Mouse (Mus musculus) brown adipose tissue, adult 24 weeks (tissue): ENCODE measurements around the gene Ankrd37. TPM values are rescaled to one million over a fixed set of nuclear protein-coding genes. Genes with fewer than 3 reads are reported as not detected.

Experiments
- H3K27ac ChIP-seq: fragments of 200-500 bp; replicated peaks from 2 replicates; pipeline ENCODE4 v1.5.1; 2012; ENCODE audit warnings: low read depth, mild to moderate bottlenecking, low read length
- H3K4me1 ChIP-seq: fragments of 200-500 bp; 2 replicates; pipeline ENCODE4 v1.6.1; 2012; ENCODE audit warnings: low read length, mixed read lengths; ENCODE audit not compliant: control insufficient read depth, insufficient read depth, insufficient read length
- H3K4me3 ChIP-seq: fragments of 200-500 bp; 2 replicates; pipeline ENCODE4 v1.5.1; 2012; ENCODE audit warnings: low read depth, mild to moderate bottlenecking, low read length, moderate library complexity; ENCODE audit not compliant: insufficient read depth
- polyA plus RNA-seq: library from polyadenylated mRNA; stranded (reverse); fragments of >200 nt; gene quantifications from 2 replicates; pipeline ENCODE4 v1.2.4, GENCODE M21; 2012; ENCODE audit not compliant: missing spikeins, insufficient read depth, insufficient read length

The Ankrd37 gene
- polyA plus RNA-seq = 2.6 TPM in 1 of 2 replicates, not detected in the other

DNA sequence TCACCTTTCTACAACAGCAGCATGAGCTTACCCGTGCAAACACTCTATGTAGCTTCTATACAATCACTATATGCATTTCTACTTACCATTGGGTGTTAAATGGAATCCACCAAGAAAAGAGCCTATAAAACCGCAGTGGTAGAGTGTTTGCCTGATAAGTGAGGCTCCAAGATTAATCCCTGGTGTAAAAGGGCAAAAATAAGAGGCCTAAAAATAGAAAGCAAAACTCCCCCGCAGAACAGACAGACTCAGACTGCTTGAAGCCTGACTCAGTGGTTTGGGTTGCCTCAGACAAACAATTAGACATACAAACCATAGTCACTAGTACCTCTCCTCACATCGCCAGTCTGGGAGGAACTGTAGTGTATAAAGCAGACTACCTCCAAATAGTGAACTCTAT is at the start of gene Ankrd37:
Gene Ankrd37, minus strand, starts transcription at position 112 of the 400 bp plus-strand sequence.
- no peak within 1 kb of the TSS for H3K4me3 ChIP-seq
- no peaks in the 10 kb centered on the region for H3K4me1 ChIP-seq
- no peak within 1 kb of the TSS for H3K27ac ChIP-seq

DNA sequence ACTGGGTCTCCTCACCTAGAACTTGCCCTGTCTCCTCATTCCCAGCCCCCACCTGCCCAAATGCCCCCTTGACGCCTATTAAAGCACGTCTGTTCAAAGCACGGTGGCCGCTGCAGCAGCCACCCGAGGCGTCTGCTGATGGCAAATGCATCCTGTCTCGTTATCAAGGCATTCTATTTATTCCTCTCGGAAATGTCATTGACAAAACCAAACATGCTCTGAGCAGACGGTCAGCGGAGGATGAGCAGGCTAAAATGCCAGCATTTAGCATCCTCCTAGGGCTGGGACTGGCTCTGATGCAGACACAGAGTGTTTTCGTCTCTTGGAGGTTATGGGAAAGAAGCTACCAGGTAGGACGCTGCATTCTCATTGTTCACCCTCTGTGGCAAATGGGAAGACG is 34.8 kb upstream of the Ankrd37 start:
- Histone ChIP-seq H3K4me3 (no peak overlapping the region), H3K4me1 (no peaks in the 10 kb centered on the region), H3K27ac (no peak overlapping the region)

DNA sequence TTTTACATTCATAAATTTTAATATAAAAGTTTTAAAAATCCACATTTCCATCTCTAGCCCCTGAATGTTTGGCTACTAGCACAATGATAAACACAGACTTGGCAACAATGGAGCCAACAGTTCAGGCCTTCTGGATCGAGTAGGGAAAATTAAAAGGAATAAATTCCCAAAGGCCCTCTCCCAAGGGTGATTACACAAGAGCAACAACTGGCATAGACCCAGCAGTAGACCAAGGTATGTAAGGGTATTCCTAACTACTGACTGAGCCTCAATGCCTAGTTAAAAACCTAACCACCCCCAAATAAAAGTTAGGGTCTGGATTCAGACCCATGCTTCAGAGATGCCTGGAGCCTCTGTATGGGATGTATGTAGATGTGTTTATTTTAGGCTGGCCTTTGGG is 34.2 kb upstream of the Ankrd37 start:
- H3K4me1 ChIP-seq = no peaks in the 10 kb centered on the region
- H3K4me3 ChIP-seq = no peak overlapping the region
- H3K27ac ChIP-seq = no peak overlapping the region

DNA sequence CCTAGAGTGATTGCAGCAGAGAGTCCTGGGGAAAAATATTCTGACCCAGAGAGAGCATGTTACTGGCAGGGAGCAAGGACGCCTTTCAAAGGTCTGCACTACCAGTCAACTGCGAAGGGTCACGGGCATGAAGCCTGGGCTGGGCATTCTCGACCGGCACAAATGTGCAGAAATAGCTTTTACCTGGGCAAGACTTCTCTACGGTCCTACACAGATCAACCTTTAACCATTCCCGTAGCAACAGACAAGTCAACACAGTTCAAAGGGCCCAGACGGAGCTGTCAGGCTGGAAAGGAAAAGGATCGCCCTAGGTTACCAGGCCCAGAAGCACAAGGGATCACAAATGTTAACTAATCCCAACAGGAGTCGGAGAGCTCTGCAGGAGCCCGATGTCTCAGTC is 30.7 kb upstream of the Ankrd37 start:
- H3K4me1 ChIP-seq = no peaks in the 10 kb centered on the region
- H3K27ac ChIP-seq = no peak overlapping the region
- no peak overlapping the region for H3K4me3 ChIP-seq

DNA sequence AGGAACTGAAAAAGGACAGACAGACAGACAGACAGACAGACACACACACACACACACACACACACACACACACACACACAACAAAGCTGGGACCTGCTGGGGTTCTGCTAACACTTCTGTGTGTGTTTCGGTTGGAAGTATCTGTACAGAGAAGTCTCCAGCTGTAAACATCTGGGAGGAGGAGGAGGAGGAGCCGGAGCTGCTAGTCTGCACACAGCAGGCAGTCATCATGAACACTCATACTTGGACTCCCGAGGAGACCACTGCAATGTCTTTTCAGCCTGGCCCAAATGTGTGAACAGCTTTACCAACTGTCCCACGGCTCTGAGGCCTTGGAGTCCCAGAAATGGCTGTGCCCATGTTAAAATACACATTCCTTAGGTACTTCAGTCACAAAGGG is 18.9 kb upstream of the Ankrd37 start:
- Histone ChIP-seq H3K27ac (no peak overlapping the region), H3K4me3 (no peak overlapping the region), H3K4me1 (0 out of 2 replicates have a peak, but pooled peaks cover 3% of the 10 kb centered on the region)

DNA sequence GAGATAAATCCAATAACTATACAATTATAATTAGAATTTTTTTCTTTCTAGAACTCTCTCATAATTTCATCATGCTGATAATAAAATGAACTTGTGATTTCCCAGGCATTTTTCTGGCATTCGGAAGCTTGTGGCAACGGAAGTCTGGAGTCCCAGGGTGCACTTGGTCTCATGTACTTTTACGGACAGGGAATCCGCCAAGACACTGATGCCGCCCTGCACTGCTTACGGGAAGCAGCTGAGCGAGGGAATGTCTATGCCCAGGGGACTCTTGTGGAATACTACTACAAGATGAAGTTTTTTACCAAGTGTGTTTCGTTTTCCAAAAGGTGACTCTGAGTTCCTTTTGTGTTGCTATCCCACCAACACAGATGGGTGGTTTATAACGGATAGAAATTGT is 17.3 kb upstream of the Ankrd37 start:
- no peak overlapping the region; the same call in 1 of the 2 replicates for H3K27ac ChIP-seq
- 0 out of 2 replicates have a peak, but pooled peaks cover 3% of the 10 kb centered on the region for H3K4me1 ChIP-seq
- no peak overlapping the region for H3K4me3 ChIP-seq

DNA sequence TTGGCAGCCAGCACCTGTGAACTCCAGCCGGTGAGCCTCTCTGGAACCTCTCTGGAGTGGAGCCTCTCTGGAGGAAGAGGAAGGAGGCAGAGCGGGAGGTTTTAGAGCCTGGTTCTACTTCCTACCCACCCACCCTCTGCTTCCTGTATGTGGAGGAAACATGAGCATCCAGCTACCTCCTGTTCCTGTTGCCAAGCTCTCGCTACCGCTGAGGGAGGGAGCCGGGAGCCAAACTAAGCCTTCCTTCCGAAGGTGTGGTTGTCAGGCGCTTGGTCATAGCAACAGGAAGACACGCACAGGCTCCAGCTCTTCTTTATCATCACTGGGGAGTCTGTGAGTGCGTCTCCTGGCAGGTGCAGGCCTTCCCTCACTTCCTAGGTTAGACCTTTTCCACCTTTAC is 16.7 kb upstream of the Ankrd37 start:
- Histone ChIP-seq H3K27ac (peak overlapping the region; percentile 11; the same call in 1 of the 2 replicates), H3K4me1 (0 out of 2 replicates have a peak, but pooled peaks cover 3% of the 10 kb centered on the region), H3K4me3 (peak overlapping the region; percentile 17; the same call in 1 of the 2 replicates)

DNA sequence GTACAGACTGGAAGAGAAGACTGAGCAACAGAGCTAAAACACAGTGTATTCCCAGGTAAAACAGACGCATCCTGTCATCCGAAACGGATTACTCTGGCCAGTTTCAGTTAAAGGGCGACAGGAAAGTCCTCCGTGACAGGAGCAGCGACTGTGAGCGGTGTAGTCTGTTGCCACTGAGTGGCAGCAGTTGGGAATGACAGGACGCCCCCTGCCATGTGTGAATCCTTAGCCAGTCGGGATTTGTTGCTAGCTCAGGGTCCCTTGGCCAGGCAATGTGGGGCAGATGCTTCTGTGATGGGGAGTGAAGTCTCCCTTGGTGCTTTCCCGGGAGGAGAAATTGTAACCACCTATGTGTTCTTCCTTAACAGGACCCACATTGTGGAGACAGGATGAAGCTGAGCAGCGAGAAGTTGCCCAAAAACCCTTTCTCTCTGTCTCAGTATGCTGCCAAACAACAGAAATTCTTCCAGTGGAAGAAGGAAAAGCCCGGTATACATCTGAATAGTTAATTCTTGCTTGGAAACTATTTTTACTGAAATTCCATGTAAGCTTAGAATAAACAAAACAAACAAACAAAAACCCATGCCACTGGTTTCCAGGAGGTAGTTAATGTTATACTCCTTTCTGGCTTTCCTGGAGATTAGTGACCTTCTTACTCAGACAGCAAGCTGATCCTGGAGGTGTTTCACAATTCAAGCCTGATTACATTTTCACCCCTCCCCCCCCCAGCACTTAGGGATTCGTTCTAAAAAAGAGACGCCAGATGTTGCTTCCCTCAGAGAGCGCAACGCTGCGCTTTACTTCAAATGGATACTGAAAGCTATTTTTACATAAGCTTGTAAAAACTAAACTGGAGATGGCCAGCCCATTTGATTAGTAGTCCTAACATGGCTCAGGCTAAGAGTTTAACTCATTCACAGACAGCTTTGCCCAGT is 5.5 kb upstream of the Ankrd37 start:
- H3K4me1 ChIP-seq = peaks cover 3% of the 10 kb centered on the region; the same call in 1 of the 2 replicates
- H3K4me3 ChIP-seq = peak overlapping the region; percentile 1; the same call in 1 of the 2 replicates
- H3K27ac ChIP-seq = no peak overlapping the region

DNA sequence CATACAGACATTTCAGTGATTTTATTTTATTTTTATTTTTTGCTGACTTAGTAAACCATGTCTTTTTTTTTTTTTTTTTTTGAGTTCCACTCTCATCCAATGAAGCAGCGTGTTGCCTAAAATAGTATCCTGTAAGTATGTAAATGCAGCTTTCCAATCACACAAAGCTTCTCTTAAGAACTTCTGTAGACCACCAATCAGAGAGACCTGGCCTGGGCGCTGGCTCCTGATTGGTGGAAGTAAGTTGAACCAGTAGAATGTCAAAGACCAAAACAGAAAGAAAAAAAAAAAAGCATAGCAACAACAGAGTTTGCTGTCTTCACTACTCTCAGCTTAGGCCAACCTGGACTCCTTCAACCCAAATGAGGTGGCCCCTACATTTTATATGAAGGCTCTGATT is 4.8 kb upstream of the Ankrd37 start:
- no peak overlapping the region for H3K27ac ChIP-seq
- H3K4me1 ChIP-seq = peaks cover 3% of the 10 kb centered on the region; the same call in 1 of the 2 replicates
- no peak overlapping the region; the same call in 1 of the 2 replicates for H3K4me3 ChIP-seq

DNA sequence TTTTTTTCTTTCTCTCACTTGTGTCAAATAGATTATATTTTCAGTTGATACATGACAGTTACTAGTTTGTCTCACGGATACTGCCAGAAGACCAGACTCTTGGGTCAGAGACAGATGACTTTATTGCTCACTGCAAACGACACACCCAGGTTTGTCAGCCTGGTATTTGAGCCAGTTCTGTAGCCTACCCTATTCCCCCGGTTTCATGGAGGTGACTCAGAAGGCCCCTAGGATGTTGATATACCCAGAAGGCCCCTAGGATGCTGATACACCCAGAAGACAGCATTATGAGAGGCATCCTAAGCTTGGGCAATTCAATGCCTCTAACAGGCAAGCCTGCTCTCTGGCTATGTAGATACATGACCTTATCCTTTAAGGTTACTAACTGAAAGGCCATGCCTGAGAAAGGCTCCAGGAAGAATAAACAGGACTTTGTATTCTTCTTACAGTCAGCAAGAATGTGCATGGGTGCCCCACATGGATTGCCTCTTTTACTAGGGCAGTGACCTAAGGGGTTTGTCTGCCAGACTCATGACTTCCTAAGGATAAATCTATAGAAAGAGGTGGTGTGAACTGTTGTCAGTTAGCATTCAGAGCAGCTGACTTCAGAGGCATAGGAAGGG is 1.7 kb upstream of the Ankrd37 start:
- no peak overlapping the region for H3K27ac ChIP-seq

DNA sequence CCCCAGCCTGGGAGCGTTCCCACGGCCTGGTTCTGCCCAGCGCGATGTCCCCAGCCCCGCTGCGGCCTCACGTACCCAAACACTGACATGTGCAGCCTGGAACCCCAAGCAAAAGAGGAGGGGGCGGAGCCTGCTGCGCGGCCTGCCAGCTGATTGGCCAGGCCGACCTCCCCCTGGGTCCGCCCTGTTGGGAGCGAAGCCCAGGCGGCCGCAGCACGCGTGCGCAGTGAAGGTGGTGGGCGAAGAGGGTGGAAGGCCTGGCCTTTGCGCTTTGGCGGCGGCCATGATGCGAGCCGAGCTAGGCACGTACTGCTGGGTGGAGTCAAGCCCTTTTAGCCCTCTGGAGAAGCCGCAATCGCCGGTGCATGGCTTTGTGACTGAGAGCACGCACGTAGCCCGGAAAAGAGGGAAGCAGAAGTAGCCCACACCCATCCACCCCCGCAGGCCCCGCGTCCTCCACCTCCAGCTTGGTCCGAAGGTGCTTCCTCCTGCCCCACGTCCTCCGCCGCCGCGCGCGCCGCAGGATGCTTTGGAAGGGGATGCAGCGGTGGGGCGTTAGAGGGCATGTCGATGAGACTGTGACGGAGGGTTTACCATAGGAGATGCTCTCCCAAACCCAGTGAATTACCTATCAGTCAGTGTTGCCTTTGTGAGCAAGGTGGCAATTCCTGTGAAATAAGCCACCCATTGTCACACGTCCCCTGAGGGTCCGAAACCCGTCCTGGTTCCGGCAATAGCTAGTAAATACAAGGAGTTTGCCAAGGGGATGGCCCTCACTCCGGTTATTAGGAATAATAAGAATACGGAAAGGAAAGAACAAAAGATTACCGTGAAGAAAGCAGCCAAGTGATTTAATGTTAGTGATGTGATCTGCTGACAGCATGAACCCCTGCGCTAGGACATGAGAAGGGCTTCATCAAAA is 5.5 kb downstream of the Ankrd37 start:
- Histone ChIP-seq H3K4me3 (peak overlapping the region; percentile 73), H3K27ac (peak overlapping the region; percentile 92), H3K4me1 (no peaks in the 10 kb centered on the region)

More for the DNA sequence above, 1.7 kb upstream of the Ankrd37 start:
- peaks cover 3% of the 10 kb centered on the region; the same call in 1 of the 2 replicates for H3K4me1 ChIP-seq
- H3K4me3 ChIP-seq = no peak overlapping the region

DNA sequence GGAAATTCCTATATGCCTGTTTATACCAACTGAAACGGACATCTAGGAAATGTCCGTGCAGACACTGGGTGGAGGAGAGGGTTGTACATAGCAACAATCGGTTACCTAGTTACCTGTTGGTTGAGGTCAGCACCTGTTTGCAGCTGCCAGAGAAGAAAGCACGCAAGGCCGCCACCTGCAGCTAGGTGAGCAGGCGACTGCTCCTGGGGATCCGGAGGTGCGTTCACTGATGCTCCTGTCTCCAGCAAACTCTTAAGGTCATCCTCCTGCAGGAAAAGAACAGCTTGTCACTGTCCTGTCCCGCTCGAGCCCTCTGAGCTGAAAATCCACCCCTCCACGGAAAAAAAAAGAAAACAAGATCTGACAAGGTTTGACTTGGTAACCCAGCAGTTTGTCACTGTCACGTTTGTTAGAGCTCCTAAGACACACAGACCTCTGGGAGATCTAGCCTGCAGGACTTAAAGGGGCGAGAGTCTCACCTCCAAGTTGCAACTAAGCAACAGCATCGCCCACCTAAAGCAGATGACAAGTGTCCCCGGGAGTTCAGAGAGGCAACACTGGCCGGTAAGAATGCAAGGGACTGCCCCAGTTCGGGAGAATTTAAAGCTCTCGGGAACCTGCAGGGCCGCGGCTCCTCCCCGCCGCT is 6.2 kb downstream of the Ankrd37 start, which contains the start of gene Lrp2bp:
Gene Lrp2bp, plus strand, starts transcription at position 166 of the 646 bp plus-strand sequence.
- H3K27ac ChIP-seq = peak within 1 kb of the TSS; percentile 92
- peak within 1 kb of the TSS; percentile 73 for H3K4me3 ChIP-seq
- H3K4me1 ChIP-seq = no peaks in the 10 kb centered on the region

DNA sequence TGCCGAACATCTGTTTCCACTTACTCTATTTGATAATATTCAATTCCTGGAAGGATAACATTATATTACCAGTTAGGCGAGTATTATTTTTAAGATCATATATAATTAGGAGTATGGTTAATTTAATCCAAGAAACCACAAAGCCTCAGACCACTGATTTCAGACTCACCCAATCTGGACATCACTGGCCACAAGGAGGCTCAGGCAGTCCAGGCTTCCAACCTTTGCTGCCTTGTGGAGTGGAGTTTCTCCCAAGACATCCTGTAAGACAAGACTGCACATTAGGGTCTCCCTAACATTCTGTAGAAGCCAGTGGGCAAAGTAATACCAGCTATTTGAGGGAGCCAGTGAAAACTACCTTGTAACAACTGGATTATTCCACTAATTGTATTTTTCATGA is 7.3 kb downstream of the Ankrd37 start:
- Histone ChIP-seq H3K4me3 (no peak overlapping the region), H3K4me1 (no peaks in the 10 kb centered on the region), H3K27ac (no peak overlapping the region)

DNA sequence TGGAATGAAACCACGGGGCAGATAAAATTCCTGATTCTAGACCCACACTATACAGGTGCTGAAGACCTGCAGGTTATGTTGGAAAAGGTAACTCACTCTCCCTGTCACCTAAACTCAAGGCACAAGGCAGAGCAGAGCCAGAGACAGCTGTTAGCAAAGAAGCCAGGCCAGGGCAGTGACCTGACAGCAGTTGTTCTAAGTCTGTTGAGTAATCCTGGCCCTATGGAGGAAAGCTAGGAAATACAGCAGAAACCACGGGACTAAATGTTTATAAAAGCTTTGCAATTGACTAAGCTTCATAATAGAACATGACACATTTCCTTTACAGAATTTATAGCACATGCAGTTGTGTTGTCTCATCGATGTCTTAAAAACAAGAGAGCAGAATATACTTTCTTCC is 9.9 kb downstream of the Ankrd37 start:
- no peaks in the 10 kb centered on the region for H3K4me1 ChIP-seq
- H3K4me3 ChIP-seq = no peak overlapping the region
- no peak overlapping the region for H3K27ac ChIP-seq
